Mouse (Mus musculus): ENCODE measurements at regions not wholly inside any gene's neighbourhood (a gene's known extent, or its start where the extent isn't known, plus 50 kb on each side); places are given as distances from the start of the nearest gene placed in this dataset.

DNA sequence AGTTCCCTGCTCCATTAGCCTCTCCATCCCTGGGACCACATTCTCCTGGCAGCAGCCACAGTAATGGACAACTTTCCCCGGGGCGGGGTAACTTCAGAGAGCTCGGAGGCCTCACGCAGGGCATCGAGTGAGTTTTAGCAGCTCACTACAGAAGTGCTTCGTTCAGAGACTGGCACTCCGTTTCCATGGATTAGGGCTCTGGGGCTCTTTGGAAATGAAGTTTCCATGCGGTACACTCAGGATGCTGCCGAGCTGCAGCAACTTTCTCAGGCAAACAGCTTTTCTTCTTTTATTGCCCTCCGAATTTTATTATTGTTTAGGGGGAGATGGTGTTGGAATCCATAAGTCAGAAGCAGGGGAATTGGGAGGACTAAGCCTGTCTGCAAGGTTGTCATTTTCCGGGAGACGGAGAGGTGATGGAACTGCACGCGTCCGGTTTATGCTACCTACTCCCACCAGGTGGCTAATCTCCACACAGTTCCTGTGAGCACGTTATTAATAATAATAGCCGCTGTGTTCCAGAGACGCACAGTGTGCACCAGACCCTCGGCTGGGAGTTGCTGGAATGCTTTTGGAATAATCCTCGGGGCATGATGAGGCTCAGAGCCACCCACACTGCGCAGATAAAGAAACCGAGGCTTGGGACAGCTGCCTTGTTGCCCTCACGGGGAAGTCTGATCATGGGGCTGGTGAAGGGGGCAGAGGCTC, 460.4 kb upstream of the 3110018I06Rik start:
- no peak for DNase-seq (ENCODE audit: low spot score)

DNA sequence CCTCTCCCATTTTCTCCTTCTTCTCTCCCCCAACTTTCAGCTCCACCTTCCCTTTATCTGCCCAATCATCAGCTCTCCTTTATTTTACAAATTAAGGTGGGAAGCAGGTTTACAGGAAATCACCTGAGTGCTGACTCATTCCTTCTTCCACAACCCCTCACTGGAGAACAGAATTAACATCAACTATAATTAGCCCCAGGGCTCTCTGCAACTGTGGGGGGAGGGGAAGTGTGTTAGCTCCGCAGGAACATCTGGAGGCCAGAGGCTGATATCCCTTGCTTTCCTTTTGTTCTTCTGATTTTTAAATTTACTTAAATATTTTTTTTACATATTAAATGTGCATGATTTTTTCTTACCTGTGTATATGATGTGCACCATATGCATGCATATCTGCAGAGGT, 459.4 kb upstream of the 3110018I06Rik start:
- DNase-seq (ENCODE audit: low spot score): no peak

DNA sequence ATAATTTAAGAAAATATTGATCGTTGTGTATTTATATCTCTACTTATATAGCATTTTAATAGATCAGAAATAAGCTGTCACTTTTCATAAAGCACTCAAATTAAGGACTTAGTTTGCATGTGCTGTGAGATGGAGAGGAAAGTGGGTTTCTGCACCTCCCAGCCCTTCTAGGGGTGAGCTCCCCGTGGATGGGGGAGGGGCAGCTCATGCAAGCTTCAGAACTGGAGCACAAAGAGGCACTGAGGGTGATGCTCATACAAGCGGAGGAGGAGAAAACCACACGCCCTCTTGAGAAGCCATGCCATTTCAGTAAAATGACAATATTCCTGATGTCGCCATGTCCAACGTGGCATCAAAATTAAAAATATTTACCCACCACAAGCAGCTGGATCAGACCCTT, 452.1 kb upstream of the 3110018I06Rik start:
- DNase-seq (ENCODE audit: low spot score): no peak

DNA sequence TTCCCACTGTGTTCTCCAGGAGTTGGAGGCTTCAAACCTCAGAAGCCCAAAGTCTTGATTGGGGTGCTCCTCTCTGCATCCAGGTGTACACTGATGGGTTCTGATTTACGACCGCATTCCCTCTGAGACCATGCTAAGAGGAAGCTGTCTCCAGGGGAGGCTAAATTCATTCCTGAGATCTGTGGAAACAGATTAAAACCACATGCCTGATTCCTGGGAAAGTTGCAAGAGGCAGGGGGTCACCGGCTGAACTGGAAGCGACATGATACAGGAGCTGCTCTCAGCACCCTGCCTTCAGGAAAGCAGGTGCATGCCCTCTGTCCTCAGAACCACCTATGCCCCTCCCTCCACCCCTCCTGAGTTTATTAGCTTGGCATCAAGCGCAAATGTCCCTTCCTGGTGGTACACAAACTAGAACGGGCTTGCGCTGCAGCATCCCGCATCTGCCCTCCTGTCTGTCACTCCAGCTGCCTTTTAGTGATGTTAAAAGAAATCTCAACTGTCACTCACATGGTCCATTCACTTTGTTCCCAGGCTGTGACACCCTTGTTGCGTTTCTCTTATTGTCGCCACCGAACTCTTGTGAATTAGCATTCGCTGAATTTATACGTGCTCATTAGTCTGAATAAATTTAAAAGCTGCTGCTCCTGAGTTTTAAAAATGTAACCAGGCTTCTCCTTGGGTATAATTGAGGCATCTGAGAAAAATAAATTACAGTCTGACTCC, 446.3 kb upstream of the 3110018I06Rik start:
- no peak for DNase-seq (ENCODE audit: low spot score)

DNA sequence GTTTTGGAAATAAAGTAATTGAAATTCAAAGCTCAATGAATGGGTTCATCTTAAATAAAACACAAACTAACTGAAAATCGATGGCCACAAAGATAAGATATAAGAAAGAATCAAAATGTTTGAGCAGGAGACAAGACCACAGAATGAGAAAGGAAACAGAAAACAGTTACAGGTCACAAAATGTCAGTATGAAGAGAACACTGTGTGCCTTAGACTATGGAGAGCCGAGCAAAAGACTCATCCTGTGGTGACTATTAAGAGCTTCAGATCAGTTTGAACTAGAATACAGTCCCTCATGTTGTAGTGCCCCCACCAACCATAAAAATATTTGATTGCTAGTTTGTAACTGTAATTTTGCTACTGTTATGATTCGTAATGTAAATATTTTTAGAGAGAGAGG, 441.9 kb upstream of the 3110018I06Rik start:
- DNase-seq (ENCODE audit: low spot score): no peak

DNA sequence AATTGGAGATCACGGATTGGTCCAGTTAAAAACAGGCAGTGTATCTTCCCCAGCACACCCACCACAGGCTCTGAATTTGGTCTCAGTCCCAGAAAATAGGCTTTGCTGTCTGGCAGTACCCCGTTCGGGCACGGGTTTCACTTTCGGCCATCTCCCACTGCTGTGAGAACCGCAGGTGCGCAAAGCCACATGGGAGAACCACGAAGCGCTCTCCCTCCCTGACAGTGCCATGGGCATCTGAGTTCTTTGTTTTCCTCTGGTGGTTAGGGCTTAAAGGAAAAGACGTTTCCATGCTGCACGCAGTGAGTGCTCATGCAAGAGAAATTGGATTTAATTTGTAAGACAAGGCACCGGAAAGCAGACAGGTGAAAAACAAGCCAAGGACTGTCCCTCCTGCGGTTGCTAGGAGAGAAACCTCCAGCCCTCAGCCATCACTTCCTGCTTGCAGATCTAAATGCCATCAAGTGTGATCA, 441.3 kb upstream of the 3110018I06Rik start:
- DNase-seq (ENCODE audit: low spot score): peak; percentile 3

DNA sequence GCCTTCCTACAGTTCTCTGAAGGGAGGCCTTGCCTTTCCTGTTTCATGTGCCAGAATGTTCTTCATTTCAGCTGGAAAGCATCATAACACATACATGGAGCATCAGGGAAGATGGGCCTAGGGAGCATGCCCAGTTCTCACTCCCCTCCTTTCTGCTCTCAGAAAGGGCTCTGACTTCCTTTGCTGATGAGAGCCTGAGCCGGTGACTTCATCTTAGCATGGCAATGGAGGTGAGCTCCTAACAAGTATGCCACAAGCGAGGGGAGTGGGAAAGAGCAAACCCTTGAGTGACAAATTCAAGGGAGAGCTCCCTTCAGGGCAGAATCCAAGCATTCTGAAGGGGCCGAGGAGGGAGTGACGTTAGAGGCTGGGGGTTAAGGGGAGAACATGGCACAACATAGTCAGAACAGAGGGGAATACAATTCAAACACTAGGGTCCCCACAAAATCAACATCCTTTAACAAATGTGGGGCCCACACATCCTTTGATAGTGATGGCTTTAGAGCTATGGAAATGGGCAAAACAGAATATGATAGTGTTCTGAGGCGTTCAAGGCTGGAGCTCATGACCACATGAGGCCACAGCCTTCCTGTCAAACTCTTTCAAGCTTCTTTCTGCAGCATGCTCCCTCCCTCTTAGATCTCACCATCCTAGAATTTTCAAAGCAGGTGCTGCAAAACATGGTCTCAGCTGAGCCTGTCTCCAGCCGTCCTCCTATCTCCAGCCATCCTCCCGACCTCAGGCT, 437.4 kb upstream of the 3110018I06Rik start:
- DNase-seq (ENCODE audit: low spot score): peak; percentile 9

DNA sequence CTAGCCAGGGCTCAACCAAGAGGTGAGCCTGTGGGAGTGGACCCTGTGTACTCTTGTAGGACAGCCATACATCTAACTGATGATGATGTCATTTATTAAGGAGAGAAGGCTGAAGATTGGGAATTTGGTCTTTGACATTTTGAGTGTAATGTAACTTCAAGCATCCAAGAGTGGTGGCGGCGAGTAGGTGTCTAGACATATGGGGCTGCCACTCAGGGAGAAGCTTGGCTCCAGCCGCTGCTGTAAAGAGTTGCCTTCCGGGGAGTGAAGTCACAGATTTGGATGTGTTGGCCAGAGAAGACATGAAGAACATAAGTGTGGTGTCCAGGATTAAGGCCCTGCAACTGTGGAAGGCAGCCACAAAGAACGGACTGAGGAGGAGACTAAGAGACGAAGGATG, 436.3 kb upstream of the 3110018I06Rik start:
- DNase-seq (ENCODE audit: low spot score): no peak

DNA sequence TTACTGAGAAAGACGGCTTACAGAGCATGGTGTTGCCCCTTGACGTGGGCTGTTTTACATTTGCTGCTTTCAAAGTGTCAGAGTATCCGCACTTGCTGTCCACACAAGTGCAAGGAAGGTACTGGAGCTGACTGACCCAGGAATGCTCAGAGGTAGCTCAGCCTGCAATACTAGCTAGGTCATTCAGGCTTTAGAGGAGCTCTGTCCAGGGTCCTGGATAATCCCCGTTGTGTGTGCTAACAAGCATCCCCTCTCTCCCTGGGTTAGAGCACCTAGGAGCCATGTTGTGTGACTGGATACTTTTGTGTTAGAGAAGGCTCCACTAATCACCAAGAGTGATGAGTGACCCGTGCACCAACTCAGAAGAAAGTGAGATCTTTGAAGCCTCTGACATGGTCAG, 431.9 kb upstream of the 3110018I06Rik start:
- no peak for DNase-seq (ENCODE audit: low spot score)

DNA sequence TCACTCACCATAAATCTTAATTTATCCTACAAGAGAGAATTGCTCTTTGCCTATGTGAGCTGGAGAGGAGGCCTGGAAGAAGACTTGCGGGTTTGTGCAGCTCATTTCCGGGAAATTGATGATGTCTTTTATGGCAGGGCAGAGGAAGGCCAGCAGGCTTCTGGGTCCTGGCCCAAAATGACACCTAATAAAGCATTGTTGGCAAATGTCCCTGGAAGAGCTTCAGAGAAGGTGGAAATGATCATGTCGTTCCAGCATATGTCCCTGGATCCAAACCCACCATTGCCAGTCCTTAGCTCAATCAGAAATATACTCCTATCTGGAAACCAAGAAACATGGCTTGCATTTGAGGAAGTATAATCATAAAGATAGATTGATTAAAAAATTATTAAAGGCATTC, 427.9 kb upstream of the 3110018I06Rik start:
- DNase-seq (ENCODE audit: low spot score): no peak

DNA sequence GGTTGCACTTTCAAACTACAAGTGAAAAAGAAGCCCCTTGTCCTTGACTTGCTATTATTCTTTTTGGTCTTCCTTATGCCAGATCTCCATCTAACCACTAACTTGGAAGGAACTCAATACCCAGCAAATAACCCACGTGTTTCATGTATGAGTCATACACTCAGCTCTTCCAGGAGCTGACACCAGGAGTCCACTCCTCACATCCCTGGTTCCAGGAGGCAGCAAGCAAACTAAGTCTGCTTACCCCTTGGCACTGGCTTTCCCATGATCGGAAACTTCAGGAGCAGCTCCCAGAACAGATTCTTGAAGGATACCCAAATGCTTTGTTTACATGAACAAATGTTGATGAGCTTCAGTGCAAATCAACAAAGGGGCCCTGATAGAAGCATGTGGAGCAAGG, 421.1 kb upstream of the 3110018I06Rik start:
- no peak for DNase-seq (ENCODE audit: low spot score)

DNA sequence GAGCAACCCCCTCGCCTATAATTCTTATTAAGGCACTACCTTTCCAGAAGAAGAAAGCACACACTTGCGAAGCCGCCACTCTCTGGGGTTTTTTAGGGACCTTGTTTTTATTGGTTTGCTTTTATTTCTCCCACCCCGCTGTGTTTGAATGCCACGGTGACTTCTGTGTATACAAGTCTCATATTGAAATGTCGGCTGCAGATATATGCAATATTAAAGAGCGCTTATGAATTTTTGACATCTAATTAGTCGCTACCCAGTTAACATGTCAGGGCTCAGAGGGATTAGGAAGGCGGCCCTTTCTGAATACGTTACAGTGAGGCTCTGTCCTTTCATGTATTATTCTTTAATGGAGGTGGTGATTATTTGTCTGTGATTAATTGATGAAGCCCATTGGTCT, 405.9 kb upstream of the 3110018I06Rik start:
- DNase-seq (ENCODE audit: low spot score): no peak

DNA sequence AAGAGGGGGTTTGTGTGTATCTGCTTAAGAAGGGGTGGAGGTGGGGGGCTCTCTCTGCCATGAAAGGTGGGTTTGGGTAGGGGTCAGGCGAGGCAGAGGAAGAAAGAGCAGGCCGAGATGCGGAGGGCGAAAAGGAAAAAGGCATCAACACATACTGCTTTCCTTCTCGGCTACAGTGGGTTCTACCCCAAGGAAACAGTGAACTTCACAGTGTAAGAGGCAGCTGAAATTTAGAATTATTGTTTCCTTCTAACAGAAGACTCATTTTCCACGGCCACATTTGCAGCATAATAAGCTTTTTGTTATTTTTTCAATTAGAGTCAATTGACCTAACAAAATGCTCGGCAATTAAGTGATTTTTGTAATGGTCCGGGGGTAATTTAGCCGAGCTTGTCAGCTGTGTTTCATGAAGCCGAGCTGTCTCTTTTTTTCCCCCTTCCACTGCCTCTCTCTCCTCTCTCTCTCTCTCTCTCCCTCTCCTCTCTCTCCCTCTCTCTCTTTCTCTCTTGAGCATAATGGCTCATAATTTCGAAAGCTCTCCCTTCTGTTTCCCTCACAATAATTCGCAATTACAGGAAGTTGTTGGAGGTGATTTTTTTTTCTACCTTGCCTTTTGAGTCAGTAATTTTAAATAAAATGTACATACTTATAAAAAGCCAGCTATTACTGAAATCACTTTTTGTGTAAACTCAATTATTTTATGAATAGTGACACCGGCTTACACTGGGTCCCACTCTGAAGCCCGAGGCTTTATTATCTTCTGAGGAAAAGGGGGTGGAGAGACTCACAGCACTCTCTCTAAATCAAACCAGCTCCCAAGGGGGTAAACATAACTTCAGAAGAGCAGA, 403.1 kb upstream of the 3110018I06Rik start:
- DNase-seq (ENCODE audit: low spot score): no peak

DNA sequence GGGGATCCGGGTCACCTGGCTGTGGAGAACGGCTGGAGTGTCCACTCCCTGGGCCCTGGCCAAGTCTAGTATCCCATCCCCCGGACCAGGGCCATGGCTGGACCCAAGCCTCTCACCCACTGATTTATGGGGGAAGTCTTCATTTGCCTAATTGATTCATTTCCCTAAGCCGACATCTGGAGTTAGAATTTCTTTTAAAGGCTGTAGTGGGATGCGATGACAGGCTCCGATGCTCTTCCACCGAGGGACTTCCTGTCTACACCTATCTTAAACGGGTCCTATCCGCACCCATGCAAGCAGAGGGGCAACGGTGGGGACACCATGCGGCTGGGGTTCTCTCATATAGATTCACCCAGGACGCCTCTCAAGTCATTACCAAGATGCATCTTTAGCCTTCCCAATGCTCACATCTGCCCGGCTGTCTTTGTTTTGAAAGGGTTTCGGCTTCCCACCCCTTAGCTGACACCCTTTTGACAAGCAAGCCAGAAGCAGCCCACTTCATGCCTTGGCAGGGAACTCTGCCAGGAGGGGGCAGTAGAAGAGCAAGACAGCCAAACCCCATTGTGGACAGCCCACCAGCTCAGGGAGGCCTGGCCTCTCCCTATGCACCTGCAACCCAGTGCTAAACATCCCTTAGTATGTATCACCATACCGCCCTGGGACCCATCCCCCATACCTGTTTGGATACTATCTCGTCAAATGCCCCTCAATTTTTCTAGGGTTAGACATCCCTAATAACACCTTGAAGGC, 402.4 kb upstream of the 3110018I06Rik start:
- DNase-seq (ENCODE audit: low spot score): peak; percentile 14

DNA sequence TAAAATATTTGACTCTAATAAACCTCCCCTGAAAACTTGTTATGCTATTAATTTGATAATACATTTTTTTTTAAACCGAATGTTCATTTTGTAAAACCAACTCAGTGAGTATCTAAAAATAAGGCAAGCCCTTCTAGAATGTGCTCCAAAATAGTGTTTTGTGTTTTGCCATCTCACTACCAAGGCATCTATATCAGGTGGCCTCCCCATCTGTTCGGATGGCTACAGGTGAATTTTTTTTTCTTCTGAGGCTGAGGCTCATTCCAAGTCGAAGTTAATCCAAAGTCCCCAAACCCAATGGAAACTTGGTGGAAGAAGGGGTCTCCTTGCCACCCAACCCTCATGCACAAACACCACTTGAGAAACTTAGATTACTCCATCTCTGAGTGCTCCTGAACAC, 396.3 kb upstream of the 3110018I06Rik start:
- no peak for DNase-seq (ENCODE audit: low spot score)

DNA sequence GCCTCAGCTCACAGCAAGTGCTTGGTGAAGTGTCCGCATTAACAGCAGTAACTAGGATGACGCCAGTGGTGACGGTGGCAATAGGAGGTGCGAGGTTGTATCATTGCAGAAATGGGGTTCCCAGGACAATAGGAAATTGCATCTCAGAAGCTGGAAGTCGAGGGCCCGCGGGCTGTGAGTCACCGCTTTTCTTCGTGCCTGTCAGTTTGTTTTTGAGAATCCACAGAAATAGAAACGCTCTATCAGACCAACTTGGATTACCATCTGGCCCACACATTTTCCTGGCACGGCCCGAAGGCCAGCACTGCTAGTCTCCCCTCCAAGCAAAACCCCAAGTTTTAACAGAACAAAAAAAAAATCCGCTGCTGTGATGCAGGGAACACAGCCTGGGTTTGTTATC, 395.1 kb upstream of the 3110018I06Rik start:
- DNase-seq (ENCODE audit: low spot score): no peak

DNA sequence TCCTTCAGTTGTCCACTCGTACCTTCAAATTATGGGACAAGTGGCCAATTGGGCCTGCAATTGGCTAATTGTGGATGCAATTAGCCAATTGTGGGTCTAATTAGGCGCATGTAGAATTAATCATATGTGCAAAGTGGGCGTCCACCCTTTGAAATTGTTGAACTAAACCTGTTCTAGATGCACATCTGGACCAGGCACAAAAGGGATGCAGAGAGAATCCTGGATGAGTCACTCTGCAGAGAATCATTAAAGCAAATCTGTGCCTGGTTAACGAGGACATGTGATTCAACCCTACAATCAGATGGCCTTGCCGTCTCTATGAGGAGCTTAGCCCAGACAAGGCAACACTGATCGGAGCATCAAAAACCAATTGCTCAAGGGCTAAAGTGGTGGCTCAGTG, 393.0 kb upstream of the 3110018I06Rik start:
- no peak for DNase-seq (ENCODE audit: low spot score)

DNA sequence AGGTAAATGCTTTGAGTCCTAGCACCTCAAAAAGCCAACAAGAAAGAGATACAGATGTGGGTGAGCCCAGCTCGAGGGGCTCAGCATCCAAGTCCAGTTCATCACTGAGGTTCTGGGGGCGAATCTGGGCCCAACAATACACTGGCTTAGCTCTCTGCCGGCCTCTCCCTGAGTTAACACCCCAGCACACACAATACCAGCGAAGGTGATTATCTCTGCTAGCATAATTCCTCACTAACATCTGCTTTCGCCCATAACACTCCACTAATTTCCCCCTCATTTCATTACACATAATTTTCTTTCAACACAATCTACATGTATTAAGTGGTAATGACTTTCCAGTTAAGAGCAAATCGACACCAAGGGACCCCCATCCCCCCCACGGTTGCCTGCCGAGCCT, 383.9 kb upstream of the 3110018I06Rik start:
- no peak for DNase-seq (ENCODE audit: low spot score)

DNA sequence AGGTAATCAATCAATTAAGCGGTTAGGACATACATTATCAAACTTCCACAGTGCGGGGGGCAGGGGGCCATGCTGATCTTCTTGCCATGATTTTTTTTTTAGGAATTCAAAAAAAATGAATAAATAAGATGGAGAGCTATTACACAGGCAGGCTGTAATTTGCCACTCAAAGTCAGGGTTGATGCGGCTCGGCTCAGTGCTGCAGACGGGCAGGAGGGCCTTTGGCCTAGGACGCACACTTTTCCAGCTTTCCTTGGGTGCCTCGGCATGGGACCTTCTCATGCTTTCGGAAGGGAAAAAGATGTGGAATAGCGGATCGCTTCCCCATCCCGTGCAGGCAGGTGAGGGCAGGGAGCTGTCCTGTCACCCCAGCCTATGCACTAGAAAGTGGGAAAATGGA, 383.4 kb upstream of the 3110018I06Rik start:
- DNase-seq (ENCODE audit: low spot score): no peak

DNA sequence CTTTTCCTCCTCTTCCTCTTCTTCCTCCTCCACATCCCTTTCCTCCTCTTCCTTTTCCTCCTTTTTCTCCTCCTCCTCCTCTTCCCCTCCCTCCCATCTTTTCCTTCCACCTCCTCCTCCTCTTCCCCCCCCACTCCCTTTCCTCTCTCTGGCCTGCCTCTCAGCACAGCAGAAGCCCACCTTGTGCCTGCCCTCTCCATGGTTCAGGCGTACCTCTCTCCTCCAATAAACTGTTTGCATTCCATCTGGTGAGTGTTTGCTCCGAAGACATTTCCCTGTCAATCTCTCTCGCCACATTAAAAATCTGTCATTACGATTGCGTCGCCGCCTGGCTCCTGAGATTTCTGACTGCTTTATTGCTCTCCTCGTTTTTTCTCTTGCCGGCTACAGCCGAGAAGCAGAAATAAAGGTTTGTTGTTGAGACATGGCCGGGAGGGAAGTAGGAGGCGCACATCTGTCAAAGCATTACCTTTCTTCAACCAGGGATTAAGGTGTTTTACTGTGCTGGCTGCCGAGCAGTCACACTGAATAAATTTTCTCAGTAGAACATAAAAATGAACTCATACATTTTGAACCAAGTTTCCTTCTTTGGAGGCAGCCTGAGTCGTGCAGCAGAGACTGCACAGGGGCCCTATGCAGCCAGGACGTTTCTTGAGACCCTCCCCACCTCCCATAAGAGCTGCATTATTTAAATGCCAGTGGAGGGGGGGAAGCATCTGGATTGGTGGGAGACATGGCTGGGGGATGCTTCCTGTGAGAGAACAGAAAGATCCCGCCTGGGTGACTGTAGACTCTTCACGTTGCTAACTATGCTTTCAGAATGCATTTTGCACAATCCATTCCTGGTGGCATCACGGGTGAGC, 376.3 kb upstream of the 3110018I06Rik start:
- DNase-seq (ENCODE audit: low spot score): no peak
